Mouse (Mus musculus): Measurements from ENCODE around the gene R3hdm4. TPM values are rescaled to one million over a fixed set of nuclear protein-coding genes. Genes with fewer than 3 reads are reported as not detected.
A peak's percentile ranks its signal among the peaks of the same experiment; 100 is the strongest.

R3hdm4 gene
- total and polyA plus RNA-seq, 3 experiments, result 10.5 to 59.4 (median 22.3) TPM

DNA sequence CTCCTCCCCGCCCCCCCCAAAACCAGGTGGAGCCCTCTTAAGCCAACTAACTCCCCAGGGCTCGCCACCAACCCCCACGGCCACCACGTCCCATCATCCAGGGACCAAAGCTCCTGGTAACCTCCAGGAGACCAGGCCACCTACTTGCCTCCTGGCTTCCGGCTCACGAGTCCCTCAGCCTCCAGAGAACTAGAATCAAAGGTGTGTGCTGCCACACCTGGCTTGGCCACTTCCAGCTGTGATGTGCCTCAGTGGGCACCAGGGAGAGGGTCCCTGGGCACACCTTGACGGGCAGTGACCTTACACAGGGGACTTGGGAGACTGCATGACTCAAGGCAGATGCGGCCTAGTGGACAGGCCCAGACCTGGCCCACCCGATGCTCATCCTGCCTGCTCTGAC lies 34.7 kb upstream of the R3hdm4 start:
- no peaks in the 10 kb centered on the region for H3K27me3 ChIP-seq (replicated peaks)
- dilution Hi-C loops (cut with MboI; ENCODE audit: extremely low pct_ligation_motif_present, extremely low pct_unique_long_range_greater_than_20kb, low sequenced_read_pairs), result no loop called here
- H3K4me2 ChIP-seq (ENCODE audit: insufficient read depth, low read depth, poor library complexity, severe bottlenecking), result no peak overlapping the region
- no peak overlapping the region for H3K9ac ChIP-seq (ENCODE audit: insufficient read depth, low read depth)
- TF ChIP-seq MAX (IDR thresholded peaks at IDR 0.05; ENCODE audit: low read length) (no peak), POLR2AphosphoS2 (IDR thresholded peaks at IDR 0.05; ENCODE audit: low read depth, low read length) (peak; percentile 5; the same call in 1 of the 2 replicates)
- peak overlapping the region; percentile 53 for H3K27ac ChIP-seq (ENCODE audit: insufficient read depth, low read depth)
- H3K4me1 ChIP-seq (ENCODE audit: control insufficient read depth in 1 of 2, insufficient read depth in 2 of 2), result peaks cover 23 to 52% of the 10 kb centered on the region in 2 experiments
- no peak overlapping the region for H3K4me3 ChIP-seq (replicated peaks in 1 of 3; ENCODE audit: low read depth in 2 of 3, low read length in 2 of 3, poor library complexity in 1 of 3)
- H3K79me2 ChIP-seq (replicated peaks; ENCODE audit: control insufficient read depth, extremely low read depth, insufficient read depth, poor library complexity, severe bottlenecking), result peaks cover 7% of the 10 kb centered on the region
- DNase-seq (ENCODE audit: extremely low read depth), result no peak
- in situ Hi-C loops (cut with MboI; ENCODE audit: low pct_ligation_motif_present, low pct_unique_long_range_greater_than_20kb, low sequenced_read_pairs), result no loop called here
- no peaks in the 10 kb centered on the region for H3K9me3 ChIP-seq (replicated peaks; ENCODE audit: low read length)
- peaks cover 23 to 36% of the 10 kb centered on the region in 2 experiments for H3K36me3 ChIP-seq (replicated peaks in 1 of 2; ENCODE audit: control insufficient read depth in 1 of 2, insufficient read depth in 1 of 2, low read length in 1 of 2)

DNA sequence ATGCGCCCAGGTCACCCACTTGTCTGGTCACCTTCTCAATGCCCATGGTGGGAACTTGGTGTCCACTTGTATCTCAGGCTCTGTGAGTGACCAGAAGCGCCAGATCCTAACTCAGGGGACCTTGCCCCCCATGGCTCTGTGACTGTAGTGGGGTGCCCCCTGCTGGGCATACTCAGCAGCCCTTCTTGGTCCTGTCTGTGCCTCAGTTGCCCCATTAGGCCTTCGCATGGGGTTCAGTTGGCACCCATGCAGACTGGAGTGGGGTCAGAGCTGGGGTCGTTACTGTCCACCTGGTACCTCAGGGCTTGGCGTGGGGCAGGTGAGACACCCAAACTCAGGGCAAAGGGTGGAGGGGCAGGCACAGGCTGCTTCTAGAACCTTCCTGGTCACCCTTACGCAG lies 32.9 kb upstream of the R3hdm4 start:
- no peak overlapping the region for H3K27ac ChIP-seq (ENCODE audit: insufficient read depth, low read depth)
- H3K4me2 ChIP-seq (ENCODE audit: insufficient read depth, low read depth, poor library complexity, severe bottlenecking), result no peak overlapping the region
- no peaks in the 10 kb centered on the region for H3K9me3 ChIP-seq (replicated peaks; ENCODE audit: low read length)
- H3K79me2 ChIP-seq (replicated peaks; ENCODE audit: control insufficient read depth, extremely low read depth, insufficient read depth, poor library complexity, severe bottlenecking), result no peaks in the 10 kb centered on the region
- in situ Hi-C loops (cut with MboI; ENCODE audit: low pct_ligation_motif_present, low pct_unique_long_range_greater_than_20kb, low sequenced_read_pairs) (no loop called here), dilution Hi-C loops (cut with MboI; ENCODE audit: extremely low pct_ligation_motif_present, extremely low pct_unique_long_range_greater_than_20kb, low sequenced_read_pairs) (no loop called here)
- H3K27me3 ChIP-seq (replicated peaks), result no peaks in the 10 kb centered on the region
- H3K4me1 ChIP-seq (ENCODE audit: control insufficient read depth in 1 of 2, insufficient read depth in 2 of 2), result peaks cover 28 to 57% of the 10 kb centered on the region in 2 experiments
- no peak overlapping the region for H3K4me3 ChIP-seq (replicated peaks in 1 of 3; ENCODE audit: low read depth in 2 of 3, low read length in 2 of 3, poor library complexity in 1 of 3)
- H3K36me3 ChIP-seq (replicated peaks in 1 of 2; ENCODE audit: control insufficient read depth in 1 of 2, insufficient read depth in 1 of 2, low read length in 1 of 2), result peaks cover 40 to 53% of the 10 kb centered on the region in 2 experiments
- H3K9ac ChIP-seq (ENCODE audit: insufficient read depth, low read depth), result no peak overlapping the region
- DNase-seq (ENCODE audit: extremely low read depth), result no peak
- TF ChIP-seq CHD1 (IDR thresholded peaks at IDR 0.05; ENCODE audit: low read depth, low read length) (no peak), CHD2 (IDR thresholded peaks at IDR 0.05; ENCODE audit: low read length) (no peak), RCOR1 (conservative IDR thresholded peaks at IDR 0.05; ENCODE audit: low read depth, low read length) (no peak), MEF2A (IDR thresholded peaks at IDR 0.05; ENCODE audit: borderline replicate concordance, low read depth, low read length) (peak; percentile 21; the same call in 1 of the 2 replicates), EP300 (IDR thresholded peaks at IDR 0.05; ENCODE audit: low read length) (no peak), NRF1 (IDR thresholded peaks at IDR 0.05; ENCODE audit: low read depth, low read length) (no peak), HCFC1 (IDR thresholded peaks at IDR 0.05; ENCODE audit: low read depth, low read length) (no peak), USF1 (IDR thresholded peaks at IDR 0.05; ENCODE audit: low read depth, low read length) (no peak), GABPA (IDR thresholded peaks at IDR 0.05; ENCODE audit: insufficient replicate concordance, low read depth, low read length) (no peak), MAX (IDR thresholded peaks at IDR 0.05; ENCODE audit: low read length) (no peak), IRF4 (IDR thresholded peaks at IDR 0.05; ENCODE audit: low read depth, low read length) (peak; percentile 5; the same call in 1 of the 2 replicates), MYC (IDR thresholded peaks at IDR 0.05; ENCODE audit: low read depth, low read length) (no peak), RAD21 (IDR thresholded peaks at IDR 0.05; ENCODE audit: low read depth, low read length) (peak; percentile 69), ZC3H11A (IDR thresholded peaks at IDR 0.05; ENCODE audit: low read depth, low read length) (0 out of 2 replicates have a peak, but pooled peaks have one; percentile 14), ETS1 (conservative IDR thresholded peaks at IDR 0.05; ENCODE audit: low read depth, low read length) (no peak), USF2 (conservative IDR thresholded peaks at IDR 0.05; ENCODE audit: low read depth, low read length) (no peak), BHLHE40 (IDR thresholded peaks at IDR 0.05; ENCODE audit: low read depth, low read length) (no peak), ZNF384 (IDR thresholded peaks at IDR 0.05; ENCODE audit: low read depth, low read length) (no peak), POLR2AphosphoS2 (IDR thresholded peaks at IDR 0.05; ENCODE audit: low read depth, low read length) (no peak; the same call in 1 of the 2 replicates), TBP (conservative IDR thresholded peaks at IDR 0.05; ENCODE audit: low read depth, low read length) (no peak), NELFE (IDR thresholded peaks at IDR 0.05; ENCODE audit: low read depth, low read length) (no peak), CTCF (conservative IDR thresholded peaks at IDR 0.05 in 1 of 2, IDR thresholded peaks at IDR 0.05 in 1 of 2; ENCODE audit: low read depth in 2 of 2, low read length in 2 of 2) (peak; percentile 25 to 75; a peak in 3 of 4 replicates), E2F4 (IDR thresholded peaks at IDR 0.05; ENCODE audit: insufficient replicate concordance, low read depth, low read length) (no peak), ELF1 (IDR thresholded peaks at IDR 0.05; ENCODE audit: low read depth, low read length) (no peak), MAZ (IDR thresholded peaks at IDR 0.05; ENCODE audit: low read depth, low read length) (no peak), SMC3 (IDR thresholded peaks at IDR 0.05; ENCODE audit: low read depth, low read length) (peak; percentile 79), JUND (conservative IDR thresholded peaks at IDR 0.05; ENCODE audit: low read depth, low read length) (no peak), ZKSCAN1 (IDR thresholded peaks at IDR 0.05; ENCODE audit: borderline replicate concordance, low read depth, low read length) (no peak), MAFK (IDR thresholded peaks at IDR 0.05; ENCODE audit: insufficient replicate concordance, low read length) (no peak), POLR2A (IDR thresholded peaks at IDR 0.05; ENCODE audit: low read depth, low read length) (no peak; the same call in 1 of the 2 replicates), PAX5 (IDR thresholded peaks at IDR 0.05; ENCODE audit: low read length) (no peak), SIN3A (IDR thresholded peaks at IDR 0.05; ENCODE audit: low read length) (no peak)

Data from CH12.LX (cell line).